Mouse (Mus musculus) thymus, adult 18-20 months (tissue): ENCODE data around the gene Gzmc.
"Not testable (repeated sequence)": the region's sequence is repeated elsewhere in the genome, so short reads cannot be mapped to it uniquely, and the experiment has no call there.

Experiments used
- DNase-seq, 2 experiments: peaks; one replicate each; pipeline ENCODE4 v3.0.0; 2022; ENCODE audit warnings: mixed read lengths in 2 of 2

Gene Gzmc

GRCm38 (mm10) chr14:56234556-56234955 lies at the start of gene Gzmc:
Gene Gzmc, minus strand, starts transcription at chr14:56234656.
- no peak for DNase-seq

GRCm38 (mm10) chr14:56283816-56284215 lies 49.4 kb upstream of the Gzmc start:
- no peak for DNase-seq

GRCm38 (mm10) chr14:56281090-56281489 lies 46.6 kb upstream of the Gzmc start:
- DNase-seq: no peak

GRCm38 (mm10) chr14:56278691-56279090 lies 44.2 kb upstream of the Gzmc start:
- DNase-seq: not testable (repeated sequence)

- not testable (repeated sequence) for DNase-seq
These were observed 41.6 kb upstream of the Gzmc start for GRCm38 (mm10) chr14:56276096-56276495.

GRCm38 (mm10) chr14:56266109-56266508 lies 31.7 kb upstream of the Gzmc start:
- no peak for DNase-seq

GRCm38 (mm10) chr14:56262153-56262552 lies 27.7 kb upstream of the Gzmc start, which contains the start of gene Gzmb:
Gene Gzmb, minus strand, starts transcription at chr14:56262260.
- no peak for DNase-seq

- no peak for DNase-seq
These were observed 6.0 kb upstream of the Gzmc start for GRCm38 (mm10) chr14:56240409-56240808.

GRCm38 (mm10) chr14:56211317-56211716 lies 23.1 kb downstream of the Gzmc start, which contains the start of gene Gzmf:
Gene Gzmf, minus strand, starts transcription at chr14:56211417.
- no peak for DNase-seq

GRCm38 (mm10) chr14:56205613-56206012 lies 28.8 kb downstream of the Gzmc start:
- DNase-seq: no peak

- not testable (repeated sequence) for DNase-seq
These were observed 29.4 kb downstream of the Gzmc start for GRCm38 (mm10) chr14:56205021-56205420.

- DNase-seq: peak in 1 of 2 experiments; percentile 22
These were observed 30.5 kb downstream of the Gzmc start for GRCm38 (mm10) chr14:56203975-56204374.

GRCm38 (mm10) chr14:56186946-56187345 lies 47.5 kb downstream of the Gzmc start:
- no peak for DNase-seq

GRCm38 (mm10) chr14:56186521-56186920 lies 47.9 kb downstream of the Gzmc start:
- DNase-seq: no peak
